Mouse (Mus musculus) bone marrow, adult 2 months (tissue): ENCODE data around the gene Myo10. TPM values are rescaled to one million over a fixed set of nuclear protein-coding genes. Genes with fewer than 3 reads are reported as not detected.

Source experiments
- H3K27ac ChIP-seq: fragments of 200-500 bp; 2 replicates; pipeline ENCODE4 v1.5.1; 2012; ENCODE audit warnings: low read depth, mild to moderate bottlenecking, control low read depth, inconsistent platforms, low read length; ENCODE audit not compliant: control insufficient read depth, poor library complexity, insufficient read depth
- H3K4me1 ChIP-seq: fragments of 200-500 bp; 2 replicates; pipeline ENCODE4 v1.6.1; 2011; ENCODE audit warnings: low read length; ENCODE audit not compliant: control insufficient read depth, insufficient read depth
- H3K4me3 ChIP-seq: fragments of 200-500 bp; replicated peaks from 2 replicates; pipeline ENCODE3; 2011; ENCODE audit warnings: mild to moderate bottlenecking, low read depth, low read length, control low read depth; ENCODE audit not compliant: control insufficient read depth
- CTCF ChIP-seq: fragments of 200-500 bp; IDR thresholded peaks from 2 replicates; pipeline ENCODE4 v1.5.1; 2011; ENCODE audit warnings: low read length, control low read depth; ENCODE audit not compliant: control insufficient read depth, insufficient read depth
- POLR2A ChIP-seq: fragments of 200-500 bp; IDR thresholded peaks from 2 replicates; pipeline ENCODE4 v1.6.1; 2011; ENCODE audit warnings: low read depth, mild to moderate bottlenecking, control low read depth, low read length, borderline replicate concordance; ENCODE audit not compliant: control insufficient read depth
- WGBS: fragments of 180-500 bp; shearing (Covaris S2); methylation state at CpG from one replicate; pipeline ENCODE4 v1.1.7; 2018; 5-methylcytosine and 5-hydroxymethylcytosine counted together
- polyA plus RNA-seq: library from polyadenylated mRNA; stranded (reverse); fragments of >200 nt; gene quantifications from 2 replicates; pipeline ENCODE4 v1.2.4, GENCODE M21; 2011; ENCODE audit warnings: low replicate concordance; ENCODE audit not compliant: missing spikeins, insufficient read depth, insufficient read length

The Myo10 gene
- polyA plus RNA-seq, 1 experiment, result 19.1 TPM

DNA sequence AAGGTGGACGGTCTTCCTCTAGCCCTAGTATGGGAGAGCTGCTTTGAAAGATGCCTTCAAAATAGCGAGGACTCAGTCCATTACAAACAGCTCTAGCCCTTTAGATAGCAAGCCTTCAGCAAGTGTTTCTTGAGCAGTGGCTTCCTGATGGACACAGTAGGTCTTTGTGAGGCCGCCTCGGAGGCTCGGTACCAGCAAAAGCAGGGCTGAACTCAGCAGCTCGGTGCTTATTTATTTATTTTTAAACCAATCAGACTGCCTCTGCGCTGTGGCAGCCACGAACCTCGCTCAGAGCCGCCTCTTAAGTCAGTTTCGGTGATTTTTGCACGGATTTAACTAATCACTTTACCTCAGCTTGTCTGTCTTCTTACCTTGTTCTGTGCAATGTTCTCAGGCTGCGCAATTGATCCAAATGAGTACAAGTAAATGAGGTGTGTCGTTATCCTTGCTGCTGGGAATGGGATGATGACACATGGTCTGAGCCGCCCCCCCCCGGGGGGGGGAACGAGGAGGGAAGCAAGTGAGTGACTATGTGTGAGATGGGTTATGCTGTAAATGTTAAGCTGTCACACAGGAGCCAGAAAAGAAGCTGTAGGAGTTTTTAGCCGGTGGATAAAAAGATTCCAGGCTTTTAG is 232.1 kb downstream of the Myo10 start:
- 79% methylated on average over 18 of the region's 18 CpGs for WGBS
- H3K4me3 ChIP-seq, result no peak overlapping the region
- TF ChIP-seq CTCF (no peak), POLR2A (no peak)
- no peak overlapping the region for H3K27ac ChIP-seq
- peaks cover 3% of the 10 kb centered on the region; the same call in 1 of the 2 replicates for H3K4me1 ChIP-seq

DNA sequence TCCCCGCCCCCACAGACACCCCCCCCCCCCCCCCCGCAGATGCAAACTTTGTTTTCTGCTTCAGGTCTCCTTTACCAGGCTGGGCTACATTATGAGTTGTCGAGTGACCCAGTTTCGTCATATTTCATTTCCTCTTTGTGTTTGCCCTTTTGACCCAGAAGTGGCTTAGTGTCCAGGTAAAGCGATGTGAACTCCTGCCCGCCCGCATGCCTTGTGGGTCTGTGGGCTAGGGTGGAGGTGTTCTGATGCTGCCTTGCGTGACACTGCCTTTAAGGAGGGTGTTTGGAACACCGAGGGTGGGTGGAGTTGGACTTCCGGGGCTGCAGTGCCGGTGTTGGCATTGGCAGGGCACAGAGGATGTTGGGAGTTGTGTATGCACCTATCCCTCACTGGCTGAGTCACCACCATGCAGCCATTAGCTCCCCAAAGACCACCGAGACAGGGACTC is 236.3 kb downstream of the Myo10 start:
- peak overlapping the region; percentile 17 for H3K4me3 ChIP-seq
- no peak for TF ChIP-seq CTCF
- no peak for TF ChIP-seq POLR2A
- H3K4me1 ChIP-seq, result peaks cover 9% of the 10 kb centered on the region
- peak overlapping the region; percentile 2 for H3K27ac ChIP-seq
- 41% methylated on average over 12 of the region's 12 CpGs for WGBS

DNA sequence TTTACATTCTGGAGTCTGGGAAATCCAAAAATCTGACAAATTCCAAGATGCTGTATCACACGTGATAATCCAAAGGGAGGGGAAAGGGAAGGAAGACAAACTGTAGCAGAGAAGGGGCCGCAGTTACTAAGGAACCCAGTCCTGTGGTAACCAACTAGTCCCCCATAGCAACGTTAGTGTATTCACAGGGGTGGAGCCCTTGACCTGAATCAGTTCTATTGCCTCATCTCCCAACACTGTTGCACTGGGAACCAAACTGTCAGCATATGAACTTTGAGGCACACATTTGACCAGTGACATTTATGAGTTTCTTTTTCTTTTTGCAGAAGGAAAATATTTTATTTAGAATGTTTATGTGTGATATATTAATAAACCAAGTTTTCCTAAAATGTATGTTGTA is 237.1 kb downstream of the Myo10 start:
- TF ChIP-seq CTCF (no peak), POLR2A (no peak)
- Histone ChIP-seq H3K4me3 (no peak overlapping the region), H3K4me1 (peaks cover 11% of the 10 kb centered on the region), H3K27ac (no peak overlapping the region)
- WGBS, result 21% methylated on average over 3 of the region's 3 CpGs

DNA sequence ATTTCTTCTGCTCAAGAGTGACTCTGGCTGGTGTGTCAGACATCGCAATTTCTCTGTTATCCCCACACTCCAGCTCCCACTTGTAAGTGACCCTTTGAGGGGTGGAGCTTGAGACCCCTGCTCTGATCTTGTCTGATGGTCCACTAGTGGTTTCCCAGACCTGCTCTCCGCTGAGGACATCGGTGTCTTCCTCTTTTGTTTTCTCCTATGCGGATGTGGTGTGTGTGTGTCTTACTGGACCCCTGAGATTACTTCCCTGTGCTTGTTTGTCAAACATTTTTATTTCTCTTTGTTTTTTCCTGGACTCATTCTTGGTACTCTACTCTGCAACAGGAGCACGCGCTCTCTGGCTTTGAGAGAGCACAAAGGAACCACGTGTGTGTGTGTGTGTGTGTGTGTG is 239.6 kb downstream of the Myo10 start:
- 26% methylated on average over 7 of the region's 7 CpGs for WGBS
- Histone ChIP-seq H3K4me1 (peaks cover 11% of the 10 kb centered on the region), H3K27ac (peak overlapping the region; percentile 38; the same call in 1 of the 2 replicates), H3K4me3 (no peak overlapping the region)
- TF ChIP-seq POLR2A (no peak), CTCF (no peak)

Other genes with a start within 250 kb of the Myo10 start
- gene Basp1, start 208.8 kb upstream of the Myo10 start, polyA plus RNA-seq, result 4.5 and 6.5 TPM in 2 replicates
- gene Retreg1, start 220.7 kb downstream of the Myo10 start, polyA plus RNA-seq, result 4.6 and 7.7 TPM in 2 replicates